Mouse (Mus musculus): Measurements from ENCODE around the gene Ptpn21.

Ptpn21 gene

DNA sequence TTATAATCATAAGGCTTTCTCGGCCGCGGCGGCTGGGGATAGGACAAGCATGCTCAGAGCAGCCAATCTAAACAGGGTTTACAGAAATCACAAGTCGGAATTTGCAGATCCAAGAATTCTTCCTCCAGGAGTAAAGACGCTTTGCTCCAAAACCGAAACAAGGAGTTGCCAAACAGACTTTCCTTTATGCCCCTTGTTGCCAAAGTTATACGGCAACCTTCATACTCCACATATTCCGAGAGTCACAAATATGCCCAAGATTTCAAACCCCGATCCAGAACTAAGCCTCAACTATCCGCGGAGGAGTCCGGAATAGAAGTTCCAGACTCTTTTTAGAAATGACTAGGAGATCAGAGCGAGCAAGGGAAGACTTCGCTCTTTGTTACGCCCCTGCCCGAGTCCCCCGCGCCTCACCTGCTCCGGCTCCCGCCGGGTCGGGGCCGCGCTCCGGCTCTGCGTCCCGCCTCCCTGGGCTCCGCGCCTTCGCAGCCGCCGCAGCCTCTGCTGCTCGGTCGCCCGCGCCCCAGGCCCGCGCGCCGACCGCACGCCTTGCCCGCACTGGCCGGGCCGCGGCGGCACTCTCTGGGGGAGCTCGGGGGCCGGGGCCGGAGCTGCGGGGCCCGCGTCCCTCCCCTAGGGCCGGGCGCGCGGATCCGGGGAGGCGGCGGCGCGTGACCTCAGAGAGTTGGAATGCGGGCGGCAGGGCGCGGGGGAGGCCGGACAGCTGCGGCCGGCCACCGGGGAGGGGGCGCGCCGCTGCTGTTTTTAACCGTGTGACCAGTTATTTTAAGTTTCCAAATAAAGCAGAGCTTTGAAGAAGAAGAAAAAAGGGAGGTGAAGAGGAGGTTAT is at the start of gene Ptpn21:
Gene Ptpn21 (minus strand): TSS at position 455 of the 850 bp plus-strand sequence.
- DNase-seq (ENCODE audit: low read depth, low spot score), result peak; percentile 77

DNA sequence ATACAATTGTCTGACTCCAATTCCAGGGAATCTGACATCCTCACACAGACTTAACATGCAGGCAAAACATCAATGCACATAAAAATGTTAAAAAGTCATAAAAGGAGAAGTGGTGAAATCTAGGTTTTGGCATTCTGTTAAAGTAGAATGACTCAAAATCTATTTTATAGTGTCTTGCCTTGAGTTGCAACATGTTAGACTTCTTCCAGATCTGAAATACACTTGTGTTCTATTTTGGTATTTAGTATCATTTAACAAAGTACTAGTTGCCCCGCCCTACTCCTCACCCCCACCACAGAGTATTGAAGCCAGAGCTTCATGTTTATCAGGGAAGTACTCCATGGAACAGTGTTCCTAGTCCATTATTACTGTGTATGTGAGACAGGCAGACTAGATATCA is 47.0 kb upstream of the Ptpn21 start:
- DNase-seq (ENCODE audit: low read depth, low spot score), result no peak

DNA sequence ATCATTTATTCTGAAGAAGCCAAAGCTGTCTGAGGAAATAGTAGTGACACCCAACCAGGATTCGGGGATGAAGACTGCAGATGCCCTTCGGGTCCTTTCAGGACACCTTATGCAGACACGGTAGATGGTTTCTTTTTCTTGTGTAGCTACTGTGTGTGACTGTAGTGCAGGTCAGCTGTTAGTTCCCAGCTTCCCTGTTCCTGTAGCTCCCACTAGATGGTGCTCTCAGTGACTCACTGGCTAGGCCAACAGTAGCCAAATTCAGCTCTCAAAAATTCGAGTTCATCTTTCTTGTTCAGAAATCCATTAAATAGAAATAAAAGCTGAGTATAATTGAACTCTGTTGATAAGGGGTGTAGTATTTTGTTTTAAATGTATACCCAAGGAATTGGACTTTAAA is 41.9 kb upstream of the Ptpn21 start:
- peak; percentile 53 for DNase-seq (ENCODE audit: low read depth, low spot score)

DNA sequence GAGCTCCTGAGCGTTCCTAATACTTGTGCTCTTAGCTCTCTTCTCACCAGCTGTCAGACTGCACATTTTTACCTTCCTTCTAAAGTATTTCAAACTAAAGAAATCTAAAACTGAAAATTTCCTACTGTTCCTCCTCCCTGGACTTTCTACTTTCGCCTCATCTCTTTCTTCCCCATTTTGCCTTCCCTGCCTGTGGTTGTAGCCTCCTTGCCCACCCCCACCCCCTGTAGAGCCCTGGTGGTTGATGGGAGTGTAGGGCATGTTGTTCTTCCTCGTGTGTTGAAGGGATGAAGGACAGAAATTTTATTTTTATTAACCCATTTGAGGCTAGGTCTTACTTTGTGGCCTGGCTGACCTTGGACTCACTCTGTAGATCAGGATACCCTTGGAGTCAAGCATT is 40.3 kb upstream of the Ptpn21 start:
- no peak for DNase-seq (ENCODE audit: low read depth, low spot score)

DNA sequence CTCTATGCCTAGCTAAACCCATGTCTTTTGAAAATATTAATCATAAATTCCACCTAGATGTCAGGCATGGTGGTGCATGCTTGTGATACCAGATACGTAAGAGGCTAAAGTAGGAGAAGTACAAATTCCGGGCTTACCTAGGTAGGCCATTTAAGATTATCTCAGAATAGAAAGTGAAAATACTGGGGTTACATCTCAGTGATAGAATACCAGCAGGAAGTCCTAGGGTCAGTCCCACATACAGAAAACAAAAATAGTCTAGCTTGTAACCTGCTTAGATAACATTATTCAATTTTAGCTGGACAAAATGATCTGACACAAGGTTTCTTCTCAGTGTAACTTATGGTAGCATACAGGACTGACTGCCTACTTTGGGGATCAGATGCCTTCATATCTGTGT is 29.0 kb upstream of the Ptpn21 start:
- no peak for DNase-seq (ENCODE audit: low read depth, low spot score)

DNA sequence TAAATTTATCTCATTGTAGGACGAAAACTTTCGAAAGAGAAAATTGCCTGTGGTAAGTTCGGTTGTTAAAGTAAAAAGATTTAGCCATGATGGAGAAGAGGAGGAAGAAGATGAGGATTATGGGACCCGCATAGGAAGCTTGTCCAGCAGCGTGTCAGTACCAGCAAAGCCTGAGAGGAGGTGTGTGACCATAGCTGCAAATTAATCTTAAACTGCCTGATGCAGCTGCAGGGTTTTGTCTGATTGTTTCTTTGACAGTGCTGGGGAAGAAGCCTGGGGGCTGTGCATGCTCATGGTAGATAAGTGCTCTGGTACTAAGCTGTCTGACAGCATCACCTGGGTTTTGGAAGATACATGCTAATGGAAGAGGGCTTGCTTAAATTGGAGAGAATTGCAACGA is 22.5 kb upstream of the Ptpn21 start:
- DNase-seq (ENCODE audit: low read depth, low spot score), result no peak

DNA sequence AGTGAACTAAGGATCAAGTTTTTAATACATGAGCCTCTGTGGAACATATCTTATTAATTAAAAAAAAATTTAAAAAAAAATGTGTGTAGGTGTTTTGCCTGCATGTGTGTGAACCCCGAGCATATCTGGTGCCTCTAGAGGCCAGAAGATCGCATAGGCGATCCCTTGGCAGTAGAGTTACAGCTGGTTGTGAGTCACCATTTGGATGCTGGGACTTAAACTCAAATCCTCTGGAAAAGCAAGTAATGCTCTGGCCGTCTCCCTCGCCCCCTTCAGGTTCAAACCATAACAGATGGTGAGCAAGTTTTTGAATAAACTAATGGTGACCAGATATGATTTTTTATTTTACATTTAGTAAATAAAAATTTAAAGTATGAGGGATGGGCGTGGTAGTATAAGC is 20.4 kb upstream of the Ptpn21 start:
- DNase-seq (ENCODE audit: low read depth, low spot score), result no peak

DNA sequence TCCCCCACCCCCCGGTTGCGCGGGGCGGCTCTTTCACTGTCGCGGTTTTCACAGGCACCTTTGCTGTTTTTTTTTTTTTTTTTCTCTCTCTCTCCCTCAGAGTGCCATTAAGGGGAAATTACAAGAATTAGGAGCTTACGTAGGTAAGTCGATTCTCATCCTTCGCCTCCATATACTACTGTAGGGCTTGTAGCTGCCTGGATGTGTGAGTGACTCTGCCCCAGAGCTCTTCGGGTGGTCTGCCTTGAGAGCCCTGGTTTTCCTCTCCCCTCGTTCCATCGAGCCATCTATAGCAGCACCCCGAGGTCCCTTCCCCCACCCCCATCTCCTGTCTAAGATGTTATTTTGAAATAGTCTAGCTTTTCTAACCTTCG is 10.2 kb upstream of the Ptpn21 start:
- DNase-seq (ENCODE audit: low read depth, low spot score), result no peak

DNA sequence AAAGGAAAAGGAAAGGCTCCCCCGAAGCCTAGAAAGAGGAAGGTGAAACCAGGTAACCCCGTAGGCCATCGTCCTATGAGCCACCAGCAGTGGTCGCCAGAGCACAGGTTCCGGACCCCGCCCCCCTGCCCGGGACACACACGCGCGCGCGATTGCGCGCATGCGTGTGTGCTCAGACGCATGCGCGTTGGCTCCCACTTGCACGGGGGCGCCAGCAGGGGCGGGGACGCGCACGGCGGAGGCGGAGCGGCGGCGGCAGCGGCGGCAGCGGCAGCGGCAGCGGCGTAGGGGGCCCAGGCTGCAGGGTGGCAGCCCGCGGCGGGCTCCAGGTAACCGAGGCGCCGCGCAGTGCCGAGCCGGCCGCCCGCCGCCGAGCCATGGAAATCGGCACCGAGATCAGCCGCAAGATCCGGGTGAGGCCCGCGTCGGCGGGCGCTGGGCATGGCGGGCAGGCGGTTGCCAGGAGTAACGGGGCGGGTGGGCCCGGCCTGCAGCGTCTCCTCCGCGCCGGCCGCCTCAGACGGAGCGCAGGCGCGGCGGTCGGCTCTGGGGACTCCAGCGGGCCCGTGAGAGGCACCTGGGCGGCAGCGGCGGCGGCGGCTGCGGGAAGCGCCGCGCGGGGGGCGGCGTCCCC is 9.7 kb upstream of the Ptpn21 start, which contains the start of gene Zc3h14:
Gene Zc3h14 (plus strand): TSS at position 219 of the 634 bp plus-strand sequence.
- peak; percentile 98 for DNase-seq (ENCODE audit: low read depth, low spot score)

DNA sequence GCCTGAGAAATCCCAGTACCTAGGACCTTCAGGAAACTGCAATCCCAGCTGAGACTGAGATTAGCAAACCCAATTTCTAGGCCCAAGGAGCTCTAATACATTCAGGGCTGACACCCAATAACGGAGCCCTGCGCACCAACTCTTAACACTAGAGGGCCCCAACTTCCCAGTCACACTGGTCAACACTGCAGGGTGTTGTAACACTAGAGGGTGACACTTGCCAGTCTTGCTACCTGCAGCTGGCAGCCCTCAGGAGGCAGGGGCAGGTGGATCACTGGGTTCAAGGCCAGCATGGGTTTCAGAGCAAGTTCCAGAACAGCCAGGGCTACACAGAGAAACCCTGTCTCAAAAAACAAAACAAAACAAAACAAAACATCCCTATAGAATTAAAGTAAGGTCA is 8.9 kb upstream of the Ptpn21 start:
- DNase-seq (ENCODE audit: low read depth, low spot score), result peak; percentile 85

DNA sequence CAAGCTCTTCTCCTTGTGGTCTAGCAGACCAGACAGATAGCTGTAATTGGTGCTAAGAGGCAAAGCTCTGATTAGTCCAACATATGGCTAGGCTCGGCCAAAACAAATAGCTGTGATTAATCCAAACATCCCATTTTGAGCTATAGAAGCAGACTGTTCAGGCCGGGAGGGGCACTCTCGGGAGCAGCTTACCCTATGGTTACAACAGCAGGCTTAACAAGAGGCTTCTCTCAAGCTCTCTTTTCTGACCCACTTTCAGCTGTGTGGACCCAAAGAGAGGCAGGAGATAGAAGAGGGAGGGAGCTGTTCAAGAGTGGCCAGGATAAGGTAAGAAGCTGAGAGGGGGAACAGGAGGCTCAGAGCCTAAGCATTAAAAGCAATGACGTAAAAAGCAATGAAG is 8.4 kb upstream of the Ptpn21 start:
- DNase-seq (ENCODE audit: low read depth, low spot score), result no peak

DNA sequence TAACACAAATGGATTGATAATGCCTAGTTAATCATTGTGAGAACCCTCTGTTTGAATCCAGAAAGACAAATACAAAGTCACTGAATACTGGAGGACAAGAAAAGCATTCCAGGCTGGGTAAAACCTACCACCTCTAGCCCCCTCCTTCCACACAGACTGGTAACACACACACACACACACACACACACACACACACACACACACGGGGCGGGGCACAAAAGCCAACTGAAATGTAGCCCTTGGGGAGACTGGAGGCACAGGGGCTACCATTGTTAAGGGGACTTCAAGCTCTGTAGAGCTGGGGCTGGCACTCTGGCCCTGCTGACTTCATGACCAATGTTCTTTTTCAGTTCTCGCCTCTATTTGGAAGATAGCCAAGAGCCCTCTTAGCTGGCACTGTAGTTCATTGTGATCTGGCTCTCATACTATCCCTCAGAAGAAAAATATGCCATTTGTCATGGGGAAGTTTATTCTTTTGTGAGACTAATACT is 3.9 kb upstream of the Ptpn21 start:
- no peak for DNase-seq (ENCODE audit: low read depth, low spot score)

DNA sequence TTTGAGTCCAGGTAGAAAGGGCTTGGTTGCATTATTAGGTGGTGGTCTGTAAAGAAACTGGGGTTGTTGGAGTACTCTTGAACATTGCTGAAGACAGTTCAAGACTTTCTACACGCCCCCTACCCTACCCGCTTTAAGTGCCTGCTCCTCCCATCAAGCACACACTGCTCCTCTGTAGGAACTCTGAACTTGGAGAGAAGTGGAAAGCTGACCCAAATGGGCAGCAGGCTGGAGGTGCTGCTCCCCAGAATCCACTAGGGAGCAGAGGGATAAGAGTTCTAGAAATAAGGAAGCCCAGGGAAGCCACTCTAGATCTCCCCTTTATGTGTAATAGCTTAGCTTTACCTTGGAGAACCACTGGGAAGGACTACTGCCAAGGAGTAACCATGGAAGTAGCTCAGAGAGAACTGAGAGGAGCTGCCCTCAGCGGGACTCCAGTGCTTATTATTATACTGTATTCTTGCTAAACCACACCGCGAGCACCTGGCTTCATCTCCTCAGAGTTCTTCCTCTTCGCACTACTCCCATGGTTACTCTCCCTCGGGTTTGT is 671 bp upstream of the Ptpn21 start:
- DNase-seq (ENCODE audit: low read depth, low spot score), result peak; percentile 65

DNA sequence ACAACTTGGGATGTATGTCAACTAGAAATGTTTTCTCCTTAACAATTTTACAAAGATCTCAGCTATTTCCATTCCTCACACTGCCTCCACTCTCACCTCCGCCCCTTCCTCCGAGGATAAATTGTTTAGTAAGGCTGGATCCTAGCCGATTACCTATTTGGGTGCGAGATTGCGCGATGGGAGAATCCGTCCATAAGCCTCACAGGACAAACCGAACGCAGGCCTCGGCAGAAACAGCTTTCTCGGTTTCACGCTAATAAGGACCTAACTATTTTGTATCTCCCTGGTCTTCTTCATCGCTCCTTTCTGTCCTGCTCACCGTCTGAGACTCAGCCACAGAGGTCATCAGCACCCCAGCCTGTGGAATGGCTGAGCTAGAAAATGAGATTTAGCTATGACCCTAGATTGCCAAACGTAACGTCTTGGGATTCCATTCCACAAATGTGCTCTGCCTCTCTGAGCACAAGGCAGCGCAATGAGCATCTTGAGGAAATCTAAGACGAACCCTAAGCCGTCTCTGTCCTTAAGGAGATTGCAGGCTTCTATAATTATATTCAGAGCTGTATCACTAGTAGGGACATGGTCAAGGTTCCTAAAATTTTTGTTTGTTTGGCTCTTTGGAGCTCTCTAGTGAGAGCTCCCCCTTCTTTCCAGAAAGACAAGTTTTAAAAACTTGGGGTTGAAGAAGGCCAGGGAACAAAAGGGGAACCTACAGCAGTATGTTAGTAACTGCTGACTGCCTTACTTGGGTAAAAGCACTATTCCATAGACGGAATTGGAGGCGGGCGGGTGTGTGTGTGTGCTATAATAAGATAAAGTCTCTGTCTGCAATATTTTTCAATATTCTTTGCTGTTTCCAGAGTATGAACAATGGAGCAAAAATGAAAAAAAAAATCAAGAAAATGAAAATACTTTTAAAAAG is 2.1 kb downstream of the Ptpn21 start:
- DNase-seq (ENCODE audit: low read depth, low spot score), result no peak

DNA sequence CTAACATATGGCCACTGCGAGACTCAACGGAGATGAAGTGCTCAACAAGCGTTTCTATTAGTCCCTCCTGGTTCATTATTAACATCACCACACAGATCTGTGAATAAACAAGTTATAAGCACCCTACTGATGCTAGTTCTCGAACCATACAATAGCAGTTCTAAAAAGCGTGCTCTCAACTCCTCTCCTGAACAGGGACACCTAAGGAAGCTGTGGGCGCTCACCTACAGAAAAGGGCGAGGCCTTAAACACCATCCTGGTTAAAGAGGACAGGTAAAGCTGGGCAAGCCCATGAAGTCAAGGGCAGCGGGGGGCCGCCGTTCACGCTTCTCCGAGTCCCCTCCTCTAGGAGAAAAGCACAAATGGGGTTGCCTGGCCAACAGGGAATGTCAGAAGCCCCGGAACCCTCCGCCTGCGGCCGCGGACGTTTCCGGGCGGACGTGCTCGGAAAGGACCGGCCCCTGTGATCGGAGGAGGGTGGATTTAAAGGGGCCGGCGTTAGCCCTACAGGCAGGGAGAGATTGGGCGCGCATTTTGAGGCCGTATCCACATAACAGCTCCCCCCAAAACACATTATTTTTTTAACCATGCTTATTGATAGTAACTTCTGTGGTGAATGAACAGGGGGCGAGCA is 2.8 kb downstream of the Ptpn21 start:
- peak; percentile 91 for DNase-seq (ENCODE audit: low read depth, low spot score)

DNA sequence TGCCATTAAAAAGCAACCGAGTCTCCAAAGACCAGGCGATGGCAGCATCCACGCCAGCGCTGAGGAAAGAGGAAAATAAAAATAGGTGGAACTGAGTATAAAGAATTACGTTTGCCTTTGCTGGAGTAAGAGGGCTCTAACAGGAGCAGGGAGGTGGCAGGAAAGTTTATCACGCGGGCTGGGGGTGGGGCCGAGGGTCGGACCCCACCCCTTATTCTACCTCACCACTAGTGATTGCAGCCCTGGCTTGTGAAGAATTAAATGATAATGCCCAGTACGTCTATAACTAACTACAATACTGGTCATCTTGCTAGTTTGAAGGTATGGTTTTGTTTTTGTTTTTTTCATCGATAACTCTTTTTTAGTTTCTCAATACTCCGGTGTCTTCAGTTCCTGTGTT is 3.4 kb downstream of the Ptpn21 start:
- no peak for DNase-seq (ENCODE audit: low read depth, low spot score)

DNA sequence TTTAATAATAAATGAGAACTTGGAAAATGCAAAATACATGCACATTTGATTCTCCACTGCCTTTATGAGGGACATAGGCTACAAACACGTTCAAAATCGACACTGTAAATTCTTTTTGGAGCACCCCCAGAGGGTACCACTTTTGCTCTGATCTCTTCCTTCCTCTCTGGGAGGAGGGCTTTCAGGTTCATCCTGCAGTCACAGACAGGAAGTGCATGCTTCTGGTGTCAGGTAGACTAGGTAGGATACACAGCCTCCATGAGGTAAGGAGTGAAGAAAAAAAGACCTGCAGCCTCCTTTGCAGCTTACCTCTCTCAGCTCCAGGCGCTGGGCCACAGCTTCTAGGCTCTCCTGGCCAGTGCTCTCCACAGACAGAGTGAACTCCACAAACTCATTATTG is 4.0 kb downstream of the Ptpn21 start:
- DNase-seq (ENCODE audit: low read depth, low spot score), result no peak

DNA sequence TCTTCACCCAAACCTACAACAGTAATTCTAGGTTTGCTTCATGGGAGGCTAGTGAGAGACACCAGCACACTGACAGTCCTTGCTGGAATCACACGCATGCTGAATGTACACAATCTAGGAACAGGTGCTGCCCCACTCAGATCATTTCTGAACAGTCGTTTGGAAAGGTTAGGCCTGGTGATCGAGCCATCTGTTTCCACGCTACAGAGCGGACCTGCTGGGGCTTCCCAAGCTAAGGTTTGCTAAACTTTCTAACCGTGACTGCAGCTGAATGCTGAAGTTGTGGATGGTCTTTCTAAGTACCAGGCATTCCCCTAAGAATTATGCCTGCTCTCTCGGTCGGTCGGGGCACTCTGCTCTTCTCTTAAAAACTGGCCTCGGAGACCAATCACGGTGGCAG is 6.5 kb downstream of the Ptpn21 start:
- no peak for DNase-seq (ENCODE audit: low read depth, low spot score)

DNA sequence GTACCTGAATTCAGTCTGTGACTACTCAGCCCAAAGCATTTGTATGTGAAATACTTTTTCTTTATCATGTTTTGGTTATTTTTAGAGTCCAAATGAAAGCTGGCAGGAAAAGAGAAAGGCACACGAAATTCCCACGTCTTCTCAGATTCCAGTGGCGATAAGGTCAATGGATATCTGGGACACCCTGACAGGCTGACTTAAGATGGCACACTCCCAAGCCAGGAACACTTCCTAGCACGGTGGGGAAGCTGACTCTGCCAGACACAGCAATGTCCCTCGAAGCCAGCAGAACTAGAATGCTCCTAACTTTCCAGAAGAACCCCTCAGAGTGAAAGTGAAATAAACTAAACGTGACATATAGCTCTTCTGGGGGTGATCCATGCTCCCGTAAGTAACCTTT is 10.0 kb downstream of the Ptpn21 start:
- DNase-seq (ENCODE audit: low read depth, low spot score), result no peak

DNA sequence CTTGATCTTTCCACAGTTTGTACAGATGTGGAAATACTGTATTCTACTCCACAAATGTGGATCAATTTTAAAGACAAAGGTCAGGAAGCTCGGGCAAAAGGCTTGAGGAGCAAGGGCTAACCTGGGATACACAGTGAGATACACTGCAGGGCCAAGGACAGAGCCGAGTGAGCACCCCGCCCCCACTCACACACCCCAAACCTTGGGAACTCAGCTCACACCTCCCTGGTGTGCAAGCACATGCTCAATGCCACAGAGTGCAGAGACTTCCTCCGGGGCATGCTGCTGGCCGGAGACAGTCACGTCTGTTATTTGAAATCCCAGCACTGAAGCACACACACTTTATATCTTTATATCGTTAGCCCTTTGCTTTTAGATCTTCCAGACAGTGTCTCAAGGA is 11.1 kb downstream of the Ptpn21 start:
- no peak for DNase-seq (ENCODE audit: low read depth, low spot score)

DNA sequence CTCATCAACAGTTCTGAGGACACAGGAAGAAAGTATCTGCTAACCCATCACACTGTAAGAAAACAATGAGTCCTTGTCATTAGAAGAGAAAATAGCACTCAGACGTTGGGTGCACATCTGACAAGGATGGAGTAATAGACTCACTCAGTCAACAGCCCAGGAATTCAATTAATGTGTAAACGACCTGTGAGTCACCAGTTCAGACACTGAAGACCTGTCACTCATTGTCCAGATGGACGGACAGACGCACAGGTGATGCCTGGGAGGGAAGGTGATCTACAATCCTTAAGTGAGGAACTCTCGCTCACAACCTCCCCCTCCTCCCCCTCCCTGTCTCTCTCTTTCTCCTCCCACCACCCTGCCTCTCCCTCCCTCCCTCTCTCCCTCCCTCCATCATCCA is 12.2 kb downstream of the Ptpn21 start:
- DNase-seq (ENCODE audit: low read depth, low spot score), result no peak
